Mouse (Mus musculus): ENCODE results near the gene Frmd8.

Frmd8 gene

DNA sequence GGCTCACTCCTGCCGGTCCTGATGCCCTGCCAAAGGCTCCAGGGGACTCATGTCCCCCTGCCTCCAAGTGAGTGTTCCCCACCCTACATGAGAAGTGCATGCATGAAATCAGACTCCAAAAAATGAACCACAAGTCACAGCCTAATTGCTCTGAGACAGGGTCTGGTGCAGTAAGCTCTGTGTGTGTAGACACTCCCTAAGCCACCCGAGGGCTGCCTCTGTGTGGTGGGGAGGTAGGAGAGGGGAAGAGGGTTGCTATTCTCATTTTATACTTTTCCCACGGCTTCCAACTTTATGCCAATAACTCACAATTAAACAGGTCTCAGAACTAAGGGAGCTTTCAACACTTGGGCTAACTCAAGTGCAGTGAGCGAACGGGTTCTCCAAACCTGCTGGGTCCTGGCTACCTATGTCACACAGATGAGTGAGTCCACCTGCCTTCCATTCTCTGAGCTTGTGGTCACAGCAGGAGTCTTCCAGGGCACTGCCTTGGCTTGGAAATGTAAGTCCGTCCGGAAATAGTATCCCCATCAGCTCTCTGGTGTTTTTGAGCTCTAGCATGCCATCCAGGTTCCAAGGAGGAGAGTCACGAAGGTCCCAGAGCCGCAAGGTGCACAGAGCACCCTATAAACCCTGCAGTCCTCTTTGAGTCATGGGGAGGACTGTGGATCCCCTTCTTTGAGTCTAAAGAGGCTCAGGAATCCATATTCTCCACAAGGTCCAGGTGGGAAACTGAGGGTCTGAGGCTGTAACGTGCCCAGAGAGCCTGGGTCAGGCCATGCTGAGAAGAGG lies 50.1 kb downstream of the Frmd8 start:
- DNase-seq (ENCODE audit: low spot score), result no peak

DNA sequence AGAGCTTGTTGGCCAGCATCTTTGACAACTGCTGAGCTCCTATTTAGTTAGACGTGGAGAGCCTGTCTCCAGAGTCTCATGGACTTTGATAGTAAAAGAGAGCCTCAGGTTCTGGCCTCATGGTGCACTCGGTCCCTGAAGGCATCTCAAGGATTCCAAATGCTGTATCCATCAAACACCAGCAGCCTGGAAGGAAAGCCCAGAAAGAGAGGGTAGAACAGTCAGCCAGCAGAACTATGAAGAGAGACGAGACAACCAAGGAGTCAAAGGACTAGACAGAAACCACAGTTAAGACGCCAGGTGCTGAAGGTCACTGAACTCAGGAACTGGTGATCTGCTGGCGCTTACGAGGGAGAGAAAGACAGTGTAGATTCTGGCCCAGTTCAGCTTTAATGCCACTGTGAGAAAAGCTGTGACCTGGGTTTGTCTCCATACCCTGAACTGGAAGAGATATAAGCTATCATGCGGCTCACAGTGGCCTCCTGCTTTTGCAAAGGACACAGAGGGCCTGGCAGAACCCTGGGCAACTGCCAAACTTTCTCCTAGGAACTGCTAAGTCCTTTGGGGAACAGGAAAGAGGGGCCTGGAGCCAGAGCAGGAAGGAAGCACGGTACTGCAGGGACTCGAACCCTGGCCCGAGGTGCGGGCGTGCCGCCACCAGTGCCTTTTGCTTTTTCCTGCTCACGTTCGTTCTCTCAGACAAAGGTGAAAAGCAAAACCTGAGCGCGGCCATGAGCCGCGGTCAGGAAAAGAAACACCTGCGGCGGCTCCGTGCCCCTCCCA lies 50.8 kb downstream of the Frmd8 start:
- no peak for DNase-seq (ENCODE audit: low spot score)

DNA sequence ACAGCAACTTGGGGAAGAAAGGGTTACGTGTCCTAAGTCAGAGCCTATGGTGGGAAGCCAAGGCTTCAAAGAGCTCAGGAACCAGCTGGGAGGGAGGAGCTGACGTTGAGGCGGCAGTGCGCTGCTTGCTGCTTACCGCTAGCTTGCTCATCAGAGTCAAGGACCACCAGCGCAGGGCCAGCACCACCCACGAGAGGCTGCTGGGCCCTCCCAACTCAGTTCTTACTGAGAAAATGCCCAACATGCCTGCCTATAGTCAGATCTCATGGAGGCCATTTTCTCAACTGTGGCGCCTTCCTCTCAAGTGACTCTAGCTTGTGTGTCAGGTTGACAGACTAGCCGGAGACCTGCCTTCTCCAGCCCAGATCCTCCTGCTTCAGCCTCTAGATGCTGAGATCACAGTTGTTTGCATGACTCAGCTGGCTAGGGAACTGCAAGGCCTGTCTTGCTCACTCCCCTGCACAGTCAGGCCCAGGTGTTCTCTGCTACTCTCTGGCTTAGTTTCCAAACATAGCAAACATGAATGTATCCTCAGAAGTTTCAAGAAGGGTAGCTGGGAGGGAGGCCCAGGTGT lies 51.7 kb downstream of the Frmd8 start:
- peak; percentile 66 for DNase-seq (ENCODE audit: low spot score)

DNA sequence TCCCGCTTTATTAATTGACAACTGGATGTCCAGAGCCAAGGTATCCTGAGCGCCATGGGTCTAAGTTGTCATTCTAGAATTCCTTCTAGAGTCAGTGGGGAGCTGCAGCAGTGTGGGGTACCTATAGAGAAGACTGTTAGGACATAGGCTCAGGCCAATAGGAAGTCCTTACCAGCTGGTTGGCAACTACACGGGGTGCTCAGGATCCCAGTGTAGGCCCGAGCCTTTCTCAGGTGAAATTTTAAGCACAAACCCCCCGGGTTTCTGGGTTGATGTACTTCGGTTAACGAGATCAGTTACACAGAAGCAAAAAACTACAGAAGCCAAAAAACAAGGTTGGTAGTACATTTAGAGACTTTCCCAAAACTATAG lies 52.3 kb downstream of the Frmd8 start:
- no peak for DNase-seq (ENCODE audit: low spot score)

DNA sequence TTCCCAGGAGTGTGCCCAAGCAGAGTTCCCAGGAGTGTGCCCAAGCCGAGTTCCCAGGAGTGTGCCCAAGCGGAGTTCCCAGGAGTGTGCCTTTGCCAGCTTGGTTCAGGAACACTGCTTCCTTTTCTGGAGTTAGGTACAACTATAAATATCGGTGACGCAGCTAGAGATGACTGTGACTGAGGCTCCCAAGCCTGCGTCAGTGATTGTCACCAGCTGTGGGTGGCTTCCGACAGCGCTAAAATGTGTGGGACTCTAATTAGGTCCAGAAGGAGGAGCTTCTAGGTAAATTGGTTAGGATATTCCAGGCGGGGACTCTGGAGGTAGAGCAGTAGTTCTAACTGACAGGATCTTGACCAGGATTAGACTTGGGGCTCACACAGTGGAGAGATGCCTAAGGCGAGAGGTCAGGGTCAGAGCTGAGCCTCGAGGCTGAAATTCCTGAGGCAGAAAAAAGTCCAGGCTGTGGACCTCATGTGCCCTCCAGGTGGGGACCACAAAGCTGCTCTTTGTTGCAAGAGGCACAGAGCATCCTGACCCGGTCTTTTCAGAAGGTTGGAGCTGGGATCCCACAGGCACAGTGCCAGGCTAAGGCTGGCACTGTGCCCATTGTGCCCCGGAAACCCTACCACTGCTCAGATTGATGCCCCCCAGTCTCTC lies 52.8 kb downstream of the Frmd8 start:
- DNase-seq (ENCODE audit: low spot score), result no peak

- no peak for DNase-seq (ENCODE audit: low spot score)
These were observed 53.3 kb downstream of the Frmd8 start for GRCm38 (mm10) chr19:5821847-5822173.

- no peak for DNase-seq (ENCODE audit: low spot score)
These were observed 55.5 kb downstream of the Frmd8 start for GRCm38 (mm10) chr19:5819549-5819948.

- no peak for DNase-seq (ENCODE audit: low spot score)
These were observed 56.5 kb downstream of the Frmd8 start for GRCm38 (mm10) chr19:5818590-5818977.

DNA sequence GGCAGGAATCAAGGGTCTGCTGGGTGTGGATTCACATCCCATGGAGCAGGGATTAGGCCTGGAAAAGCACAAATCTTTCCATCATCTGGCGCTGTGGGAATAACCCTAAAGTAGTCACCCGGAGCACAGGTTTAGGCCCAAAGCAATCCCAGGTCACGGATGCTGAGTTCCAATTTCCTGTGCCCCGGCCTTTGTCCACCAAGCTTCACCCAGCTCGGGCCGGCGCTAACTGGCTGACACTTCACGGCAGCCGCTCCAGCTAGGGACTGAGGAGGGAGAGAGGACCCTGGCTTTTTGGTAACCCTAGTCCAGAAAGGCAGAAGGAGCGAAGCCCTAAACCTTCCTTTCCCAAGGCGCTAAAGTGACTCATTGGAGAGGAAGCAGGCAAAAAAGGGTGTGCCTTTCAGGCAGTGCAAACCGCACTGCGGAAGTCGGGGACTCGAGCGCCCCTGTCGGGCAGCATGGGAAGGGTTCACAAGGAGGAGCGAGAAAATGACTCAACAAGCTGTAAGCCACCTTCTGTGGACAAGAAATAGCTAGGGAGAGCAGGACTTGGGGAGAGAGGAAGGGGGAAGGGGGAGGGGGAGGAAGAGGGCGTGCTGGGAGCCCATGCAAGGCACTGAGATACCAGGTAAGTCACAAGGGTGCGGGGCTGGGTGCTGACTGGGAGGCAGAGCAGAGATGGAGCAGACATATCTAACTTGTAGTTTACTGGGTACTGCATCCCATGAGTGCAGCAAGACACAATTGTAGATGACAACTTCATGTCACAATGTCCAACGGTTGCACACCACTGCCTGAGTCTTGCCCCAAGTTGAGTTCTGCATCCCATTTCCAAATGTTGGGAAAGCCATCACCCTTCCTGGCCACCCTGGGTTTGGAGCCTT lies 57.1 kb downstream of the Frmd8 start:
- DNase-seq (ENCODE audit: low spot score), result peak; percentile 87

DNA sequence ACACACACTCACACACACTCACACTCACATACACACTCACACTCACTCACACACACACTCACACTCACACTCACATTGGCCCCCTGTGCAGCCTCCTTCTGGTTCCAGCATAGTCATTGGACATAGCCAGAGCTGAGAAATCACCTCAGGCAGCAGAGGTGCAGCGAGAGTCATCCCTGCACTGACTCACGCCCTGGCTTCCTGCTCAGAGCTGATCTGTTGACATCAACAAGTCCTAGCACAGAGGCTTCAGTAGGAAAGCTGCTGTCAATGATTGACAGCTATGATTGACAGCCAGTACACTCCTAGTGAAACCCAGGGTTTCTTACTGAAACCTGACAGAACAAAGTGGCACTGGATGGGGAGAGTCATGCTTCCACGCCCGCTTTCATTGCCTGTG lies 59.1 kb downstream of the Frmd8 start:
- DNase-seq (ENCODE audit: low spot score), result peak; percentile 74

DNA sequence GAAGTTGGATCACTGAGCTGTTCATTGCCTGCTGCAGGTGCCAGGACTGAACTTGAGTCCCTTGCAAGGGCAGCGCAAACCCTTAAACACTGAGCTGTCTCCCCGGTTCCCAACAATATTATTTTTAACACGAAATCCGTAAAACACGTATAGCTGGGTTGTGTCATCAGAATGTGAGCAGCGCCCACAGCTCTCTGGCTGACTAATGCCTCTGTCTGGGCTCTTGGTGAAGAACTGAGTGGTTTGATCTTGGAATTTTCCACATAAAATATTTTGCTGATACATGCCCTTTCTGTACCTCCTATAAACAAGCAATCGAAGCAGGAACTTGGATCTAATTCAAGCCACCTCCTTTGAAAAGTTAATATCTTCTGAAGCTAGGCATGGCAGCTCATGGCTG lies 60.1 kb downstream of the Frmd8 start:
- no peak for DNase-seq (ENCODE audit: low spot score)

DNA sequence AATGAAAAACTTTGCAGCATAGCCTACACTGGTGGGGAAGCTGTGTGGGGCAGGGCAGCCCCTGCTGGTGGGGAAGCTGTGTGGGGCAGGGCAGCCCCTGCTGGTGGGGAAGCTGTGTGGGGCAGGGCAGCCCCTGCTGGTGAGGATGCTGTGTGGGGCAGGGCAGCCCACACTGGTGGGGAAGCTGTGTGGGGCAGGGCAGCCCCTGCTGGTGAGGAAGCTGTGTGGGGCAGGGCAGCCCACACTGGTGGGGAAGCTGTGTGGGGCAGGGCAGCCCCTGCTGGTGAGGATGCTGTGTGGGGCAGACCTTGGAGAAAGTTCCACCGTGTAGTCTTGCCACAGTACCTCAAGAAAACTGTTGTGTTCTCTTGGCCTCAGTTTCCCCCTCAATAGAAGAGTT lies 61.0 kb downstream of the Frmd8 start:
- peak; percentile 47 for DNase-seq (ENCODE audit: low spot score)

- no peak for DNase-seq (ENCODE audit: low spot score)
These were observed 61.5 kb downstream of the Frmd8 start for GRCm38 (mm10) chr19:5813567-5813966.

DNA sequence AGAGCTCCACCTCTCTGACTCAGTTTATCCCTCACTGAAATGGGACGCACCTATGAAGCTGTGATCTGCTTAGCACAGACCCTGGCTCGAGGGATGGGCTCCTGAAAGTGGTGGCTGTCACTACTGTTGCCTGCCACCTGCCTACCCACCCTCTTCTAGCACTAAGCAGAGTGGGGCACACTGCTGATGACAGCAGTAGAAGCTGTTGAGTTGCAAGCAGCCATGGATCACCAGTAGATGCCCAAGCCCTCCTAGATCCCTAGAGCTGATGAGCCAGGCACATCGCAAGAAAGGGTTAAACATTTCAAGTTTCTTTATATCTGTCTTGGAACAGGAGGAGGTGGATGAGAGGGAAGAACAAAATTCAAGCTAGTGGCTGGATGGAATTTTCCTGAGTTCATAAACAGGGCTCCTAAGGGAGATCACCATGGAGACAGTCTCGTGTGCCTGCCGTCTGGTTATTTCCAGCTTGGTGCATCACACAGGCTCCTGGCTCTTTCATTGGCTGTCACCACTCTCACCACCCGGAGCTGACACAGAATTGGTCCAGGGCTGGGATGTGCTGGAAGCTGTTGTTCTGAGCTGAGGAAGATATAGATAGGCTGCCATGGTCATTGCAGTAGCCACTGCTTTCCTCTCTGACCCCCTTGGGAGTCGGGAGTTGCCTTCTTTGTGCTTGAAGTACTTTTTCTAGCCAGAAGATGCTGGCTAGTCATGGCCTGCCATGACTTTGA lies 63.1 kb downstream of the Frmd8 start:
- no peak for DNase-seq (ENCODE audit: low spot score)

DNA sequence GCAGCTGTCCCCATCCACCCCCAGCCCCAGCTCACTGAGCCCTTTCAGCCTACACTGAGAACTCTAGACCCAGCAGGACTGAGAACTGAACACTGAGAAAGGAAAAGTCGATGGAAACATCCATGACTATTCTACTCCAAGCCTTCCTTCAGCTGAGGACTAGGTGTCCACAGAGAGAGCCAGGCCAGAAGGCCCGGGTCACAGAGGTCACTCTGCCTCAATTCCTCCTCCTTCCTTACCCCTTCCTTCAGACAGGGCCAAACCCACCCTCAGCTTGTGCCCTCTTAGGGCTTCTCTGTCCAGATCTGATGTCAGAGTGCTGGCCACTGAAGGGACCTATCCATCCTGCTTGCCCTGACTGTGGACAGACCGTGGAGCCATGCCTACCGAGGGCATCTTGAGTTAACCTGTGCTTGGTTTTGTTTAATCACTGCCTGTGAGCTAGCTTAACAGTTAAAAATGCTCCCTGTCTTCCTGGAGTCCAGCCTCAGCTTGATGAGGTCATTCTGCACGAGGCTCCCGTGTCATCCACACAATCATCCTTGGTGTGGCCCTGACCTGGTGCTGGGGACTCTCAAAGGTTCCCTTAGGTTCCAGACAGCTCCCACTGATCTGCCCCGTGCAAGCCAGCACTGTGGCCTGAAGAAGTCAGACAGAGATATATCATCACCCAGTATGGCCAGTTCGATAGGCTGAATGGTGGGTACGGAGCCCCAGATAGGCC lies 64.1 kb downstream of the Frmd8 start:
- DNase-seq (ENCODE audit: low spot score), result no peak

GRCm38 (mm10) chr19:5810103-5810839 lies 64.8 kb downstream of the Frmd8 start:
- no peak for DNase-seq (ENCODE audit: low spot score)

DNA sequence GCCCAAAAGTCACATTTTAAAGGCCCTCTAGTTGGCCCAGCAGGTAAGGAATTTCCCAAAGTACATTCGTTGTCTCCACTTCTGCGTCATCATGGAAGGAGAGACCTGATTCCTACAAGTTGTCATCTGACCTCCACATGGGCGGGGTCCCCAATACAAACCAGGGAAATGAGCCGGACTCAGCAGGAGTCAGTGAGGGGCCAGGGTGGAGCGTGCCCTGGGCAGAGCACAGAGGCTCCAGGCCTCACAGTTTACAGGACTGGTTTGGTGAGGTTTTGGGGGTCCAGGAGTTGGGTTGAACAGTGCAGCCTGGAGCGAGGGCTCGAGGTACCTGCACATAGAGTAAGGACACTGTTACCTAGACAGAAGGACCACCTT lies 65.4 kb downstream of the Frmd8 start:
- DNase-seq (ENCODE audit: low spot score), result no peak

DNA sequence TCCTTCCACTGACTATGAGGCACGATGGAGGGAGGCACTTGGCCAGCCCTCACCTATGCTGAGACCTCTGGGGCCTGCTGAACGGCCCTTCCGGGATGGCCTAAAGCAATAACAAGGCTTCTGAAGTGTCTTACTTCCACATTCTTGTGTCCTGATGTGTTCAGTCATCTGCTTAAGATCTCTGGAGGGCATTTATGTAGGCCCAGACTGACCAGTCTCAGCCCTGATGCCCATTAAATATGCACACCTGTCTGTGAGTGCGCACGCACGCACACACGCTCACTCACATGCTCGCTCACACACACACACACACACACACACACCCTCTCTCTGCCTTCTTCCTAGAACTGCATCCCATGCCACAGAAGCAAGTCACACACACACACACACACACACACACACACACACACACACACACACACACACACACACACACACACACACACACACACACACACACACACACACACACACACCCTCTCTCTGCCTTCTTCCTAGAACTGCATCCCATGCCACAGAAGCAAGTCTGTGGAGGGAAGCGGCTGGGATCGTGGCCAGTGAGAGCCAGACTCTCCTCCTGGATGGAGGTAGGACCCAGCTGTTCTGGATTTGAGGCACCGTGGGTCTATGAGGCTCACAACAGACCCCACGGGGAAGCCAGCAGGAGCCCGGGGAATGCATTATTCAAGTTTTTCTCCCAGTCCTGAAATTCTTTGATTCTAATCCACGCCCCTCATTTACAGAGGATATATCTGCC lies 65.9 kb downstream of the Frmd8 start:
- no peak for DNase-seq (ENCODE audit: low spot score)

DNA sequence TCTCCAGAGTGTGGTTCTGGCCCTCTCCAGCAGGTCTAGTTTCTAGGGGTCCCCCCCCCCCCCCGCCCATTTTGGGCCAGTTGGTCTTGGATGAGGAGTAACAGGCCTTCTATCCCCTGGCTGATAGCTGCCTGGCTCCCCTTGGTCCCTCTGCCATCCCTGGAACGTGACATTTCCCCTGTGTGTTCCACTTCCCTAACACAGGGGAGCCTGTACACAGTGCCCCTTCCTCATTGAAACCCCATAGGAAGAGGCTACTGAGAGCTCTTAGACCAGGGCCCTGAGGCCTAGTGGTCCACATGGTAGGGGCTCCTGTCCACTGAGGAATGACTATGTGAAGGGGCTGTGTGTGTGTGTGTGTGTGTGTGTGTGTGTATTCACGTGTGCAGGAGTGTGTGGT lies 67.3 kb downstream of the Frmd8 start:
- no peak for DNase-seq (ENCODE audit: low spot score)

Measured in T-cell, adult 2 months (primary cell).